ENCODE assay signal across 10 mouse cellular contexts in genomic region chr12:112604022-112604421, GRCm38 (mm10).
"Had no signal": no experiment of that assay in that cellular context is flagged by ENCODE, and none has a peak within 500 bp of the region (broad histone marks: within the 10 kb centered on the region; RNA-seq: fewer than 3 reads in every experiment).

No protein-coding gene starts in this region.

- DNase-seq: kidney, adult 11 months; kidney, adult 8-10 months; kidney, postnatal 10 days; kidney, postnatal 36 days; layer of hippocampus, postnatal 36 days; lung, embryonic 14.5 days; midbrain, embryonic 14.5 days; thymus, postnatal 25 days had no signal

- ATAC-seq: intestine, embryonic 15.5 days; liver, embryonic 12.5 days had no signal
